Mouse (Mus musculus) heart, adult 2 months (tissue): ENCODE measurements at regions not wholly inside any gene's neighbourhood (a gene's known extent, or its start where the extent isn't known, plus 50 kb on each side); places are given as distances from the start of the nearest gene placed in this dataset.
A peak's percentile ranks its signal among the peaks of the same experiment; 100 is the strongest.

Experiments used
- DNase-seq, 2 experiments: peaks; one replicate each; pipeline ENCODE4 v3.0.0; 2021
- H3K27ac ChIP-seq: fragments of 200-600 bp; 2 replicates; pipeline ENCODE4 v1.8.1; 2022
- H3K27me3 ChIP-seq: fragments of 200-500 bp; 2 replicates; pipeline ENCODE4 v1.6.1; 2012; ENCODE audit warnings: mild to moderate bottlenecking, low read length, inconsistent platforms, mixed read lengths; ENCODE audit not compliant: control insufficient read depth, insufficient read depth
- H3K36me3 ChIP-seq: fragments of 200-500 bp; 2 replicates; pipeline ENCODE4 v1.6.1; 2012; ENCODE audit warnings: low read length, inconsistent platforms; ENCODE audit not compliant: control insufficient read depth, insufficient read depth
- H3K4me1 ChIP-seq: fragments of 200-500 bp; 2 replicates; pipeline ENCODE4 v1.6.1; 2011; ENCODE audit warnings: low read length; ENCODE audit not compliant: control insufficient read depth, insufficient read depth
- H3K4me3 ChIP-seq: fragments of 200-600 bp; 2 replicates; pipeline ENCODE4 v1.8.1; 2022
- H3K79me2 ChIP-seq: fragments of 200-500 bp; replicated peaks from 2 replicates; pipeline ENCODE4 v1.6.1; 2012; ENCODE audit warnings: mild to moderate bottlenecking, inconsistent platforms, low read length, moderate library complexity, mixed read lengths; ENCODE audit not compliant: control insufficient read depth, insufficient read depth
- H3K9ac ChIP-seq: fragments of 200-500 bp; 2 replicates; pipeline ENCODE4 v1.6.1; 2012; ENCODE audit warnings: low read depth, mild to moderate bottlenecking, control low read depth, inconsistent platforms, low read length, mixed read lengths
- CTCF ChIP-seq: fragments of 200-600 bp; IDR thresholded peaks from 2 replicates; pipeline ENCODE4 v1.8.1; 2022; ENCODE audit warnings: antibody characterized with exemption, mild to moderate bottlenecking, moderate library complexity
- EP300 ChIP-seq: fragments of 200-500 bp; IDR thresholded peaks from 2 replicates; pipeline ENCODE4 v1.6.1; 2011; ENCODE audit warnings: low read depth, low read length, control low read depth; ENCODE audit not compliant: insufficient read depth
- POLR2A ChIP-seq: fragments of 200-500 bp; IDR thresholded peaks from 2 replicates; pipeline ENCODE4 v1.6.1; 2011; ENCODE audit warnings: mild to moderate bottlenecking, low read depth, low read length, control low read depth; ENCODE audit not compliant: insufficient read depth
- WGBS: fragments of 180-500 bp; shearing (Covaris S2); methylation state at CpG from one replicate; pipeline ENCODE4 v1.1.7; 2018; 5-methylcytosine and 5-hydroxymethylcytosine counted together
- intact Hi-C: fragments of 180-260 bp; cut with DNase I; formaldehyde crosslinking; loops from one replicate; pipeline ENCODE4 v1.15.1; 2025

DNA sequence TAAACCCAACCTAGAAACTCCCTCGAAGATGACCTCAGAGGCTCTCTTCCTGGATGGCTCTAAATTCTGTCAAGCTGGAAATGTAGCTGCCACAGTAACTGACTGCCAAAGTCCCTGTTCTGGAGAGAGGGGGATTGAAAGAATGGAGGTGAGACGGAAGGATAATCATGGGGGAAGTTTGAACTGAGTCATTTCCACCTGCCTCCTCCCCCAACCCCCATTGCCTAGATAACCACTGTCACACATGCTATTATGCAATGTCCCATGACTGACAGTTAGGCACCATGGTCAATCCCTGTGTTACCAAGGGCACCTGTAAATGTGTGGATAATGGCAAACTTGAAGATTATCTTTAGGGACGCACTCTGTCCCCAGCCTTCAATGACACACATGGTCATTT lies 172.0 kb upstream of the Spdye4c start:
- intact Hi-C loops: no loop called here
- 65% methylated on average over 3 of the region's 3 CpGs for WGBS
- no peaks in the 10 kb centered on the region for H3K27me3 ChIP-seq

DNA sequence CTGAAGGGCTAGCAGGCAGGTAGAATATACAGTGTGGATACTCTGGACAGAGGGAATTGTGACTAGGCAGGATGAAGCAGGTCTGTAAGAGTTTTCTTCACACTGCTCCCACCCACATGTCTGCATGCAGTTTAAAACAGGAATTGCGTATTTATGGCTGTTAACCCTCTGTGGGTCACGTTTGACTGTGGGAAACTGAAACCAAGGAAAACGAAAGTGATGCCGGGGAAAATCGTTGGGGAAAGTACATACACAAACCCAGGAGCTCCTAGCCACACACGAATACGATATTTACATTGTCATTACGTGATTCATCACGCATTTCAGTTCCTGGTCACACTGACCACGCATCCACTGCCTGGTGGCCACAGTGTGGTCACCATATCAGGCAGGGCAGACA lies 170.6 kb upstream of the Spdye4c start:
- intact Hi-C loops: no loop called here
- WGBS: 77% methylated on average over 10 of the region's 10 CpGs
- H3K27me3 ChIP-seq: no peaks in the 10 kb centered on the region
- no peak overlapping the region for H3K9ac ChIP-seq
- DNase-seq: no peak
- no peak overlapping the region for H3K4me3 ChIP-seq
- H3K79me2 ChIP-seq: no peaks in the 10 kb centered on the region
- no peaks in the 10 kb centered on the region for H3K36me3 ChIP-seq
- peaks cover 7% of the 10 kb centered on the region for H3K4me1 ChIP-seq
- TF ChIP-seq CTCF (no peak), EP300 (no peak), POLR2A (no peak)
- H3K27ac ChIP-seq: no peak overlapping the region; the same call in 1 of the 2 replicates

More for the DNA sequence above, 172.0 kb upstream of the Spdye4c start:
- H3K27ac ChIP-seq: no peak overlapping the region
- H3K4me3 ChIP-seq: no peak overlapping the region
- TF ChIP-seq POLR2A (no peak), CTCF (no peak), EP300 (no peak)
- no peaks in the 10 kb centered on the region for H3K79me2 ChIP-seq
- H3K4me1 ChIP-seq: peaks cover 5% of the 10 kb centered on the region
- DNase-seq: no peak
- no peaks in the 10 kb centered on the region for H3K36me3 ChIP-seq
- H3K9ac ChIP-seq: no peak overlapping the region

DNA sequence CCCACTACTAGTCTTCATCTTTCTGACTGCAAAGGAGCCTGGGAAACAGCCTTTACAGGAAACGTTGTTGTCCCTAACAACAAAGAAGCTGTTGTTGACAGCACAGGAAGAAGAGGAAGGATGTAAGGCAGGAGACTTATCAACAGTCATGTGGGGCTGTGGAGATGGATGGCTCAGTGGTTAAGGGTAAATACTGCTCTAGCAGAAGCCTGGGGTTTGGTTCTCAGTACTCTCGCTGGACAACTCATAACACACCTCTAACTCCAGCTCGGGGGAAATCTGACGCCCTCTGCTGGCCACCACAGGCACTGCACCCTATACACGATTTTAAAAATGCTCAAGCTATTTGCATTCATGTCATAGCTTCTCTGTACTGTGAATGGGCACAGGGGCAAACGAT lies 168.3 kb upstream of the Spdye4c start:
- H3K36me3 ChIP-seq: no peaks in the 10 kb centered on the region
- H3K9ac ChIP-seq: no peak overlapping the region
- H3K4me1 ChIP-seq: peaks cover 10% of the 10 kb centered on the region
- H3K4me3 ChIP-seq: no peak overlapping the region
- no peak for DNase-seq
- no peaks in the 10 kb centered on the region for H3K79me2 ChIP-seq
- WGBS: 39% methylated on average over 6 of the region's 6 CpGs
- TF ChIP-seq POLR2A (no peak), CTCF (peak; percentile 74), EP300 (no peak)
- H3K27ac ChIP-seq: no peak overlapping the region
- intact Hi-C loops: no loop called here
- no peaks in the 10 kb centered on the region for H3K27me3 ChIP-seq

DNA sequence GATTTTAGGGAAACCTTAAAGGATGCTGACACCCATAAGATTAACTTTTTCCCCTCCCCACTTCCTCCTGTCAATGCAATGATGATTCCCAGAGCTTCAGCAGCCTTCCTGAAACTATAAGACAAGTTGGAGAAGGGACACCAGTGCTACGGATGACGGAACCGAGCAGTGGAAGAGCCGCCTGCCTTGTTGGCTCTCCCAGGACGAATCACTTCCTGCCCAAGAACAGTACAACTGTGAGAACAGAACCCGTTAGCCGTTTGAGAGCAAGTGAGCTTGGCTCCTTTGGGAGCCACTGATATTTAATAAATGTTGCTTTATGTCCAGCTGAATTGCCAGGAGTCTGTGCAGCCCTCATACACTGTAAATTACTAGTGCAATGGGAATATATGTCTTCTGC lies 166.8 kb upstream of the Spdye4c start:
- H3K9ac ChIP-seq: no peak overlapping the region
- TF ChIP-seq POLR2A (no peak), CTCF (no peak)
- no peaks in the 10 kb centered on the region for H3K27me3 ChIP-seq
- H3K36me3 ChIP-seq: no peaks in the 10 kb centered on the region
- no peak overlapping the region for H3K4me3 ChIP-seq
- H3K27ac ChIP-seq: no peak overlapping the region
- DNase-seq: no peak
- peaks cover 15% of the 10 kb centered on the region for H3K4me1 ChIP-seq
- intact Hi-C loops: no loop called here
- 43% methylated on average over 7 of the region's 7 CpGs for WGBS
- H3K79me2 ChIP-seq: no peaks in the 10 kb centered on the region

DNA sequence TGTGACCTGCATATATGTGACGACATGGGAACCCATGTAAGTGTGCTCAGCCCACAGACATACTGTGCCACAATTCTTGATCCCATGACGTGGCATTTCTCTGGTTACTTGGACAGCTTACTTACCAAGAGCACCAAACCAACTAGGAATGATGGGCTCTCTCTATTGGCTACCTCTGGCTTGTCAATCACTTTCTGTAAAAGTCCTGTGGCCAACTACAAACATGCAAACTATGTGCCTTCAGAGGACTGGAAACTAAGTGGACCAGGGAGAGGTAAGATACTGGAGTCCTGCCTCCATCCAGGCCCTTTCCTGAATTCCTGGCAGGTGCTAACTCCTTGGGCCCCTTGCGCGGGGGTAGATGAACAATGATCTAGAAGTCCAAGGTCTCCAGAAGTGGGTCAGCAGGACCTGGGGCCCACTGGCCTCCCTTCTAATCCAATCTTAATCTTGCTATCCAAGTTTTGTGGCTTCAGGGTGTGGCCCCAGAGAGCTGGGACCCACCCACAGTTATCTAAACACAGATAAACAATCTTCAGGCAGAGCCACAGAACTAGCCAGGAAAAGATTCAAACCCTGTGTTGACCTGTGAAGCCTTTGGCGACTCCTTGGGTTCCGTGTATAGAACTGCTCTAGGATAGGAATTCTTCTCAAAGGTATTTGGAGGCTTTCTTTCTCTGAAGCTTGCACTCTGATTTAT lies 163.7 kb upstream of the Spdye4c start:
- TF ChIP-seq POLR2A (no peak), CTCF (no peak), EP300 (no peak)
- no peak overlapping the region; the same call in 1 of the 2 replicates for H3K9ac ChIP-seq
- H3K27ac ChIP-seq: peak overlapping the region; percentile 77
- no peaks in the 10 kb centered on the region for H3K36me3 ChIP-seq
- WGBS: 81% methylated on average over 6 of the region's 6 CpGs
- H3K4me3 ChIP-seq: peak overlapping the region; percentile 38
- no peaks in the 10 kb centered on the region for H3K79me2 ChIP-seq
- no peaks in the 10 kb centered on the region for H3K27me3 ChIP-seq
- intact Hi-C loops: loop anchor here (5.0 kb wide), 1 partner anchor 45 kb away; no protein-coding TSS in a partner anchor
- DNase-seq: no peak
- H3K4me1 ChIP-seq: peaks cover 27% of the 10 kb centered on the region

DNA sequence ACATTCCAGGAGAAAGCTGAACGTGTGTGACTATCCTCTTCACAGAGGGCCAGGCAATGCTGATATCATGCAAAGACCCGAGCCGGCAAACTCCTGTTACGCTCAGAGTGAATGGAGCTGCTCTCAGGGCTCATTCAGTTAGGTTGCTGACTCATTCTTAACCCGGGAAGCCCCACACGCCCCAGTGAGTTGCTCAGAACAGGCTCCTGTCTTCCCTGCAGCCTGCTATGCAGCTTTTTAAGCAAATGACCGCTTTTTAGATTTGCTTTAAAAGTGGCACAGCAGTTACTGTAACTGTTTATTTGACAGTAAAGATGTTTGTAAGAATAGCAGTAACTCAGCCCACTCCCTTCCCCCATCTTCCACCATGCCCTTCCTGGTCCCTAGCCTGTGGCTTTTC lies 162.9 kb upstream of the Spdye4c start:
- Histone ChIP-seq H3K79me2 (no peaks in the 10 kb centered on the region), H3K4me3 (peak overlapping the region; percentile 38), H3K4me1 (peaks cover 26% of the 10 kb centered on the region), H3K9ac (peak overlapping the region; percentile 36), H3K36me3 (no peaks in the 10 kb centered on the region), H3K27me3 (no peaks in the 10 kb centered on the region), H3K27ac (peak overlapping the region; percentile 77)
- WGBS: 27% methylated on average over 7 of the region's 7 CpGs
- TF ChIP-seq EP300: no peak
- TF ChIP-seq CTCF: no peak
- TF ChIP-seq POLR2A: no peak
- peak in 1 of 2 experiments; percentile 33 for DNase-seq
- intact Hi-C loops: loop anchor here (5.0 kb wide), 1 partner anchor 44 kb away; no protein-coding TSS in a partner anchor
